Mouse (Mus musculus) testis, adult 2 months (tissue): ENCODE results near the gene Thada.

Experiments used
- CTCF ChIP-seq: fragments of 200-500 bp; IDR thresholded peaks from 2 replicates; pipeline ENCODE4 v1.5.1; 2012; ENCODE audit warnings: low read depth, mild to moderate bottlenecking, inconsistent platforms, low read length, moderate library complexity; ENCODE audit not compliant: control insufficient read depth, insufficient read depth, insufficient replicate concordance
- POLR2A ChIP-seq: fragments of 200-500 bp; IDR thresholded peaks from 2 replicates; pipeline ENCODE4 v1.6.1; 2012; ENCODE audit warnings: low read depth, mild to moderate bottlenecking, inconsistent platforms, low read length, moderate library complexity; ENCODE audit not compliant: control insufficient read depth

DNA sequence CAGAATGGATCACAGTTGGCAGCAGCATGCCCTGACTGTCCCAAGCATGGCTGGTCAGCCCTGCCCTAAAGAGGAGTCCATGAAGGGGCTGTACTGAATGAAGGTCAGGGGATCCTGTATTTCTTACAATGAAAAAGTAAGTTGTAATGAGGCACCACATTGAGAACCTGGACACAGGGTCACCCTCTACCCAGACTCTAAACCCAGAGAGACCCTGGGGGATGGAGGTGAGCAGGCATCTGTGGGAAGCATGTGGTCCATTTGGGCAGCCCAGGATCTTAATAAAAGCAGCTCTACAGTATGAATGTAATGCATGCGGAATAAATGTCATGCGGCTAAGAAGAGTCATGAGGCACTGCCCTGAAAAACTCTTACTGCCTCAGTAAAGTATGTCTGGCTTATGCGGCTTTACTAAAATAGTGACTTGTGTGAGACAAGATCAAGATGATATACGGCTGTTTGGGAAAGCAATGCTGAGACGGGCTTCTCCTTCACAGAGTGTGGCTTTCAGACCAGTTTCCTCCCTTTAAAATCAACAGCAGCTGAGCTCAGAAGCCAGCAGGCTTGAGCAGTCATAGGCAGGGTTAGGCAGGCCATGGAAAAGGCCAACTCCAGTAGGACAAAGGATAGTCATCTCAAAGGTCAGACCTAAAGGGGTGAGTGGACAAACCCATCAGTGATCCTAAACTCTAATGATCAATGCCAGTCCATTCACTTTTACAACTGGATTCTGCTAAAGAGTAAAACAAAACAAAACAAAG, 187.6 kb downstream of the Thada start:
- TF ChIP-seq CTCF (no peak), POLR2A (no peak)
